Mouse (Mus musculus) CH12.LX (cell line): ENCODE data around the gene Aven. TPM values are rescaled to one million over a fixed set of nuclear protein-coding genes. Genes with fewer than 3 reads are reported as not detected.

Source experiments
- DNase-seq: peaks from one replicate; pipeline ENCODE4 v3.0.0-alpha.2; 2013; ENCODE audit errors: extremely low read depth
- H3K27ac ChIP-seq: 2 replicates; pipeline ENCODE4 v1.5.1; 2012; ENCODE audit warnings: low read depth, mild to moderate bottlenecking, control low read depth, moderate library complexity; ENCODE audit not compliant: insufficient read depth
- H3K27me3 ChIP-seq: replicated peaks from 2 replicates; pipeline ENCODE3; 2012; ENCODE audit warnings: inconsistent platforms
- H3K36me3 ChIP-seq, 2 experiments: replicated peaks in 1 of 2; 2 replicates each; pipeline versions ENCODE3 to v1.6.1; 2012; ENCODE audit warnings: inconsistent platforms in 1 of 2, low read length in 1 of 2, mild to moderate bottlenecking in 1 of 2, mixed read lengths in 1 of 2, moderate library complexity in 1 of 2; ENCODE audit not compliant: control insufficient read depth in 1 of 2, insufficient read depth in 1 of 2
- H3K4me1 ChIP-seq, 2 experiments: 2 replicates each; pipeline ENCODE4 v1.6.1; 2012; ENCODE audit warnings: inconsistent platforms in 1 of 2, moderate library complexity in 1 of 2; ENCODE audit not compliant: insufficient read depth in 2 of 2, control insufficient read depth in 1 of 2
- H3K4me2 ChIP-seq: 2 replicates; pipeline ENCODE4 v1.6.1; 2012; ENCODE audit warnings: low read depth, mild to moderate bottlenecking, control low read depth; ENCODE audit not compliant: poor library complexity, insufficient read depth, severe bottlenecking
- H3K4me3 ChIP-seq, 3 experiments: fragments of 150-350 bp in 1 of 3; sonication (generic) in 1 of 3; replicated peaks in 1 of 3; 2 replicates each; pipeline versions ENCODE3 to v1.5.1; 2011 to 2012; ENCODE audit warnings: low read depth in 2 of 3, low read length in 2 of 3, mild to moderate bottlenecking in 2 of 3, moderate library complexity in 2 of 3, control low read depth in 1 of 3, improper control_type of control experiment in 1 of 3, inconsistent platforms in 1 of 3, mixed read lengths in 1 of 3; ENCODE audit not compliant: poor library complexity in 1 of 3
- H3K79me2 ChIP-seq: replicated peaks from 2 replicates; pipeline ENCODE4 v1.6.1; 2012; ENCODE audit warnings: mild to moderate bottlenecking, moderate library complexity; ENCODE audit not compliant: control insufficient read depth, poor library complexity, insufficient read depth, severe bottlenecking; ENCODE audit errors: extremely low read depth
- H3K9ac ChIP-seq: 2 replicates; pipeline ENCODE4 v1.6.1; 2012; ENCODE audit warnings: low read depth, mild to moderate bottlenecking, control low read depth, moderate library complexity; ENCODE audit not compliant: insufficient read depth
- H3K9me3 ChIP-seq: replicated peaks from 2 replicates; pipeline ENCODE3; 2012; ENCODE audit warnings: low read length, inconsistent platforms, mixed read lengths
- CHD2 ChIP-seq: IDR thresholded peaks from 2 replicates; pipeline ENCODE4 v1.6.1; 2011; ENCODE audit warnings: low read length, improper control_type of control experiment
- E2F4 ChIP-seq: IDR thresholded peaks from 2 replicates; pipeline ENCODE4 v1.6.1; 2011; ENCODE audit warnings: low read depth, low read length, improper control_type of control experiment; ENCODE audit not compliant: insufficient replicate concordance
- ETS1 ChIP-seq: conservative IDR thresholded peaks from 2 replicates; pipeline ENCODE4 v1.6.1; 2012; ENCODE audit warnings: low read depth, mild to moderate bottlenecking, inconsistent platforms, low read length, improper control_type of control experiment, moderate library complexity
- GABPA ChIP-seq: IDR thresholded peaks from 2 replicates; pipeline ENCODE4 v1.6.1; 2012; ENCODE audit warnings: low read depth, low read length, improper control_type of control experiment, inconsistent platforms; ENCODE audit not compliant: insufficient replicate concordance
- HCFC1 ChIP-seq: IDR thresholded peaks from 2 replicates; pipeline ENCODE4 v1.6.1; 2012; ENCODE audit warnings: low read depth, mild to moderate bottlenecking, inconsistent platforms, low read length, improper control_type of control experiment
- IRF4 ChIP-seq: IDR thresholded peaks from 2 replicates; pipeline ENCODE4 v1.6.1; 2014; ENCODE audit warnings: low read depth, mild to moderate bottlenecking, inconsistent platforms, low read length, improper control_type of control experiment
- KAT2A ChIP-seq: IDR thresholded peaks from 2 replicates; pipeline ENCODE4 v1.6.1; 2012; ENCODE audit warnings: low read length, improper control_type of control experiment, inconsistent platforms; ENCODE audit not compliant: insufficient replicate concordance
- MAFK ChIP-seq: IDR thresholded peaks from 2 replicates; pipeline ENCODE4 v1.6.1; 2011; ENCODE audit warnings: low read length, improper control_type of control experiment; ENCODE audit not compliant: insufficient replicate concordance
- MAX ChIP-seq: IDR thresholded peaks from 2 replicates; pipeline ENCODE4 v1.6.1; 2011; ENCODE audit warnings: low read length, improper control_type of control experiment
- MXI1 ChIP-seq: IDR thresholded peaks from 2 replicates; pipeline ENCODE4 v1.6.1; 2011; ENCODE audit warnings: mild to moderate bottlenecking, low read depth, low read length, improper control_type of control experiment
- NELFE ChIP-seq: IDR thresholded peaks from 2 replicates; pipeline ENCODE4 v1.6.1; 2011; ENCODE audit warnings: low read depth, low read length, improper control_type of control experiment
- NRF1 ChIP-seq: IDR thresholded peaks from 2 replicates; pipeline ENCODE4 v1.6.1; 2014; ENCODE audit warnings: low read depth, mild to moderate bottlenecking, inconsistent platforms, low read length, improper control_type of control experiment, moderate library complexity
- POLR2A ChIP-seq: IDR thresholded peaks from 2 replicates; pipeline ENCODE4 v1.6.1; 2011; ENCODE audit warnings: low read depth, mild to moderate bottlenecking, improper control_type of control experiment, low read length
- POLR2AphosphoS2 ChIP-seq: IDR thresholded peaks from 2 replicates; pipeline ENCODE4 v1.6.1; 2011; ENCODE audit warnings: low read depth, low read length, improper control_type of control experiment
- RCOR1 ChIP-seq: conservative IDR thresholded peaks from 2 replicates; pipeline ENCODE4 v1.6.1; 2012; ENCODE audit warnings: low read depth, mild to moderate bottlenecking, inconsistent platforms, low read length, improper control_type of control experiment
- SMC3 ChIP-seq: IDR thresholded peaks from 2 replicates; pipeline ENCODE4 v1.6.1; 2011; ENCODE audit warnings: low read depth, low read length, improper control_type of control experiment
- TBP ChIP-seq: conservative IDR thresholded peaks from 2 replicates; pipeline ENCODE4 v1.6.1; 2011; ENCODE audit warnings: low read depth, low read length, improper control_type of control experiment
- UBTF ChIP-seq: IDR thresholded peaks from 2 replicates; pipeline ENCODE4 v1.6.1; 2012; ENCODE audit warnings: low read depth, mild to moderate bottlenecking, inconsistent platforms, low read length, improper control_type of control experiment, moderate library complexity
- USF1 ChIP-seq: IDR thresholded peaks from 2 replicates; pipeline ENCODE4 v1.6.1; 2014; ENCODE audit warnings: low read depth, mild to moderate bottlenecking, inconsistent platforms, low read length, improper control_type of control experiment
- ZC3H11A ChIP-seq: IDR thresholded peaks from 2 replicates; pipeline ENCODE4 v1.6.1; 2012; ENCODE audit warnings: low read depth, mild to moderate bottlenecking, inconsistent platforms, low read length, improper control_type of control experiment
- ZNF384 ChIP-seq: IDR thresholded peaks from 2 replicates; pipeline ENCODE4 v1.6.1; 2012; ENCODE audit warnings: low read depth, low read length, improper control_type of control experiment, inconsistent platforms
- dilution Hi-C: fragments of 300-500 bp; cut with MboI; formaldehyde crosslinking; loops from 2 replicates; pipeline ENCODE4 v1.14.3; 2020; ENCODE audit warnings: low sequenced_read_pairs; ENCODE audit not compliant: extremely low pct_unique_long_range_greater_than_20kb, extremely low pct_ligation_motif_present
- in situ Hi-C: fragments of 300-500 bp; cut with MboI; formaldehyde crosslinking; loops from 3 replicates; pipeline ENCODE4 v1.14.3; 2019; ENCODE audit warnings: low sequenced_read_pairs, low pct_ligation_motif_present, low pct_unique_long_range_greater_than_20kb, mixed read lengths
- polyA plus RNA-seq: library from polyadenylated mRNA; unstranded; fragments of >175 nt; gene quantifications from 2 replicates; pipeline ENCODE4 v1.2.1, GENCODE M21; 2012; ENCODE audit warnings: low read depth; ENCODE audit not compliant: insufficient read length
- total RNA-seq, 2 experiments: library from RNA; depleted of rRNA; stranded (reverse); fragments of 300-350 nt in 1 of 2; fragments of >200 nt in 1 of 2; gene quantifications; 2 replicates each; pipeline ENCODE4 v1.2.3; 2012 to 2014

Gene Aven
- total and polyA plus RNA-seq, 3 experiments: 21.2 to 44.3 (median 33.9) TPM

DNA sequence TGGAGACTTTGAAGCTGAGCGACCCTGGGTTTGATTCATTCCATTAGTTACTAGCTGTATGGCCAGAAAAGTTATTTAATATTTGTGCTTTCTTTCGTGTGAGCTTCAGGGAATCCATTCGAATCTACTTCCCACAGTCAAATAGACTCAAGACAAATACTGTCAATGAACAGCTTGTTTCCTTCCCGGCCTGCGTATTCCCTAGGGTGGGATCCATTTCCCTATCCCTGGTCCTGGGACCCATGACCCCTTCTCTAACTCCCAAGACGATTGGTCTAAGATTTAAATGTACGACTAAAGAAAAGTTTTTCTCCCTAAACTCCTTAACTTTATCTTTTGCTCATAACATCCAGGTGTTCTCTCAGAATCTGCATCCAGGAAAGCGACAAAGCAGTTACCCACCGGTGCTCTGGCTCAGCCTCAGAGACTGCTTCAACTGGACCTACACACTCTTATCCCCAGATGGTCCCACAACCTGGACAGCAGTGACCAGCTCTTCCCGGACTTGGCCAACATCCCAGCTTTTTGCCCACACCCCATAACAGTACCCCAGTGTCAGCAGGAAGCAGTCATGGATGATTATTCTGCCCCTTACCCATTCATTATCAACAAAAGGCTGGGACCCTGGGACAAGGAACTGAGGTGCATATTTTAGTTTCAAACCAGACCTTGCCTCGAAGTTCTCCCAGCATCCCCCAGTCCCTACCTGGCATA is 2.1 kb upstream of the Aven start:
- no peaks in the 10 kb centered on the region for H3K9me3 ChIP-seq
- in situ Hi-C loops: no loop called here
- dilution Hi-C loops: no loop called here

DNA sequence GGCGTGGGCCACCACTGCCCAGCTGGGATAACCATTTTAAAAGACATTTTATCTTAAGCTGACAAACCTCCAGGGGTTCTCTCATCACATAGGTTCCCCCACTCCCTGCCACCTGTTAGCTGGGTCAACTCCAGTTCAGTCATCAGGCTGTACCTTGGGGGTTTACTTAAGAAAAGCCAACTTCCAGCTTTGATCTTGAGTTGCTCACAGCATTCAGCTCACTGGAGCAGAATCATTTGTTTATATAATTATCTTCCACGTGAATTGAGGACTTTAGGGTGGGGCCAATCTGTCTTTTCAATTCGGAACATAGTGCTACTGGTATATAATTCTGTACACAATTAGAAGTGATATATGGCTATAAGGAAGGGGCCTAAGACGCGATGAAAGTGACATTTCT is 1.1 kb upstream of the Aven start:
- dilution Hi-C loops: no loop called here
- in situ Hi-C loops: no loop called here
- H3K4me3 ChIP-seq: no peak overlapping the region
- H3K4me2 ChIP-seq: peak overlapping the region; percentile 40
- H3K9me3 ChIP-seq: no peaks in the 10 kb centered on the region
- H3K4me1 ChIP-seq: peaks cover 0 to 8% of the 10 kb centered on the region in 2 experiments; a peak in 2 of 4 replicates
- 0 out of 2 replicates have a peak overlapping the region, but pooled peaks have one; percentile 30 for H3K9ac ChIP-seq
- peaks cover 0 to 2% of the 10 kb centered on the region in 2 experiments for H3K36me3 ChIP-seq
- H3K27ac ChIP-seq: no peak overlapping the region
- H3K27me3 ChIP-seq: no peaks in the 10 kb centered on the region
- no peaks in the 10 kb centered on the region for H3K79me2 ChIP-seq
- no peak for TF ChIP-seq RCOR1
- no peak for TF ChIP-seq USF1
- TF ChIP-seq UBTF: no peak
- no peak for TF ChIP-seq NELFE
- TF ChIP-seq CHD2: no peak
- TF ChIP-seq KAT2A: no peak
- no peak for TF ChIP-seq TBP
- no peak for TF ChIP-seq MAFK
- TF ChIP-seq HCFC1: no peak
- no peak for TF ChIP-seq E2F4
- TF ChIP-seq POLR2AphosphoS2: no peak
- TF ChIP-seq IRF4: no peak
- DNase-seq: no peak

More for the DNA sequence above, 2.1 kb upstream of the Aven start:
- Histone ChIP-seq H3K4me3 (no peak overlapping the region), H3K9ac (no peak overlapping the region), H3K27me3 (no peaks in the 10 kb centered on the region), H3K4me2 (no peak overlapping the region), H3K79me2 (no peaks in the 10 kb centered on the region), H3K4me1 (peaks cover 0 to 8% of the 10 kb centered on the region in 2 experiments; a peak in 2 of 4 replicates), H3K27ac (no peak overlapping the region), H3K36me3 (no peaks in the 10 kb centered on the region)
- TF ChIP-seq ZNF384 (no peak), RCOR1 (no peak), UBTF (no peak), MXI1 (no peak), POLR2A (no peak), CHD2 (no peak), MAFK (no peak), ZC3H11A (no peak), NRF1 (no peak), IRF4 (no peak), ETS1 (no peak), MAX (no peak), NELFE (no peak), GABPA (no peak), TBP (no peak), USF1 (no peak), SMC3 (no peak), E2F4 (no peak)
- DNase-seq: no peak
